In the genomic region with DNA sequence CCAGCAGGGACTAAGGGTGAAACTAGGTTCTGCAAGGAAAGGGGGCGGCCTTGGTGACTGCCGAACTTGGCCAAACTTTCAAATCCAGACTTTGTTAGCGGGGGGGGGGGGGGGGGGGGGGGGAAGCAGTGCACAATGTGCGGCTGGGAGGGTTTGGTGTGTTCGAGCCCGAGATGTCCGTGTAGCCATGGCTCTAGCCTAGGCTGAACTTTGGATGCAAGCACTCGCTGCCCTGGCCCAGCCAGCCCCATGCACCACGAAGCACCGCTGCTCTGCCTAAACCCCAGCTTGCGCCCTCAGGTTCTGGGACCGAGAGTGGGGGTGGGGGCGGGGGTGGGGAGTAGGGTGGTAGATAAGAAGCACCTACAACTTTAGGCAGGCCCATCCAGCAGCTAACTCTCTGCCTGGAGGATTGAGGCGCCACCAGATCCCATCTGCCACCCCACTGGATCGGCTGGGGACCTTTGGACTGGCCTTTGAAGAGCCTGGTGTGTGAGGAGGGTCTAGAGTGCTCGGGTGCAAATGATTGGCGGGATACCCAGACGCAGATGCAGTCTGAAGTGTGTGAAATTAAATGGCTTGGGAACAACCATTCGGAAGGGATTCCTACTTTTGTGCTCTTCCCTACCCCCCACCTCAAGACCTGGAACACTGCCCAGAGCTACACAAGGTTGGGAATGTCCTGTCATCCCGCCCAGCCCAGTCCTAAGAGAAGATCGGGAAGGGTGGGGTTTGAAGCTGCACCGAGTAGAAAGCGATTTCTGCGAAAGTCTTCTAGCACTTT, we compare ENCODE assay signal across 7 mouse cellular contexts. TPM values are rescaled to one million over a fixed set of nuclear protein-coding genes. Genes with fewer than 3 reads are reported as not detected.
DNase-seq lines count a peak whose midpoint lies in the region; ATAC-seq and TF ChIP-seq lines count a peak whose summit lies in the region.

No protein-coding gene starts in this region.

- no peak for TF ChIP-seq POLR2A in bone marrow, adult 2 months (IDR thresholded peaks at IDR 0.05; ENCODE audit: borderline replicate concordance, control insufficient read depth, low read depth, low read length)

- TF ChIP-seq CTCF in bone marrow, adult 2 months (IDR thresholded peaks at IDR 0.05; ENCODE audit: control insufficient read depth, insufficient read depth, low read length), result no peak
- TF ChIP-seq CTCF in liver, embryonic 14.5 days (IDR thresholded peaks at IDR 0.05; ENCODE audit: low read depth), result no peak

- DNase-seq in NIH3T3 (ENCODE audit: low read depth), result peak; percentile 28
- peak; percentile 39 for DNase-seq in gastrocnemius, postnatal 25 days
- peak; percentile 77 for DNase-seq in intestine, embryonic 14.5 days (ENCODE audit: low spot score)
- DNase-seq in liver, embryonic 14.5 days (ENCODE audit: low read depth in 3 of 3, low spot score in 3 of 3), result no peak
- DNase-seq in skeletal muscle tissue, adult 2 months (ENCODE audit: low read depth, low spot score), result peak; percentile 38
- no peak for DNase-seq in spleen, postnatal 10 days (ENCODE audit: low spot score in 2 of 2)

- H3K27ac ChIP-seq in bone marrow, adult 2 months (ENCODE audit: control insufficient read depth, insufficient read depth, low read depth, low read length, poor library complexity), result peak overlapping the region; percentile 95
- H3K27ac ChIP-seq in intestine, embryonic 14.5 days (ENCODE audit: low read depth), result peak overlapping the region; percentile 80
- no peak overlapping the region for H3K27ac ChIP-seq in liver, embryonic 14.5 days

- H3K9ac ChIP-seq in intestine, embryonic 14.5 days (ENCODE audit: low read length), result peak overlapping the region; percentile 81
- peak overlapping the region; percentile 47 for H3K9ac ChIP-seq in liver, embryonic 14.5 days (replicated peaks)

- H3K36me3 ChIP-seq in intestine, embryonic 14.5 days (ENCODE audit: control insufficient read depth, insufficient read depth, low read length), result no peaks in the 10 kb centered on the region
- H3K36me3 ChIP-seq in liver, embryonic 14.5 days (replicated peaks; ENCODE audit: control insufficient read depth, insufficient read depth, low read depth), result no peaks in the 10 kb centered on the region

- peak; percentile 69 for ATAC-seq in intestine, embryonic 14.5 days (replicated peaks; ENCODE audit: low FRiP score, low TSS enrichment, low read depth)
- ATAC-seq in liver, embryonic 14.5 days (ENCODE audit: insufficient read depth), result peak; percentile 53

- TF ChIP-seq EP300 in liver, embryonic 14.5 days (IDR thresholded peaks at IDR 0.05; ENCODE audit: low read depth), result no peak

- peak overlapping the region; percentile 97 for H3K4me3 ChIP-seq in bone marrow, adult 2 months (replicated peaks; ENCODE audit: control insufficient read depth, low read depth, low read length)
- H3K4me3 ChIP-seq in intestine, embryonic 14.5 days (ENCODE audit: low read depth, low read length), result peak overlapping the region; percentile 58
- H3K4me3 ChIP-seq in liver, embryonic 14.5 days (ENCODE audit: insufficient read depth in 1 of 2, low read depth in 2 of 2, low read length in 2 of 2), result peak overlapping the region; percentile 59 to 66

- whole genome bisulfite sequencing in bone marrow, adult 2 months, result 14% methylated on average over 23 of the region's 24 CpGs
- 3% methylated on average over 23 of the region's 24 CpGs for WGBS in intestine, embryonic 14.5 days
- WGBS in liver, embryonic 14.5 days (ENCODE audit: insufficient replicate concordance), result 2% methylated on average over 23 of the region's 24 CpGs

- 0 out of 2 replicates have a peak, but pooled peaks cover under 1% of the 10 kb centered on the region for H3K9me3 ChIP-seq in intestine, embryonic 14.5 days (ENCODE audit: control insufficient read depth, low read length)
- no peaks in the 10 kb centered on the region for H3K9me3 ChIP-seq in liver, embryonic 14.5 days (ENCODE audit: control insufficient read depth, low read length)

- peak overlapping the region; percentile 73 for H3K4me2 ChIP-seq in intestine, embryonic 14.5 days (ENCODE audit: low read length)
- H3K4me2 ChIP-seq in liver, embryonic 14.5 days (ENCODE audit: low read depth), result peak overlapping the region; percentile 55

- H3K4me1 ChIP-seq in bone marrow, adult 2 months (ENCODE audit: control insufficient read depth, insufficient read depth, low read length), result peaks cover 4% of the 10 kb centered on the region
- H3K4me1 ChIP-seq in intestine, embryonic 14.5 days (replicated peaks; ENCODE audit: control insufficient read depth, insufficient read depth, low read length), result peaks cover 52% of the 10 kb centered on the region
- H3K4me1 ChIP-seq in liver, embryonic 14.5 days (replicated peaks; ENCODE audit: control insufficient read depth in 2 of 2, insufficient read depth in 2 of 2, low read length in 1 of 2), result peaks cover 0 to 24% of the 10 kb centered on the region in 2 experiments; a peak in 2 of 4 replicates

- no peaks in the 10 kb centered on the region for H3K27me3 ChIP-seq in intestine, embryonic 14.5 days (replicated peaks; ENCODE audit: control insufficient read depth, insufficient read depth, low read length)
- H3K27me3 ChIP-seq in liver, embryonic 14.5 days (ENCODE audit: control insufficient read depth, insufficient read depth, low read length), result peaks cover 6% of the 10 kb centered on the region

RNA-seq across cellular contexts. Expression of gene Rin3, which starts 0.8 kb away (rescaled TPM):
- polyA plus RNA-seq in bone marrow, adult 2 months (2011; ENCODE audit: insufficient read depth, insufficient read length, low replicate concordance, missing spikeins), result 35.3 and 102 TPM in 2 replicates
- total RNA-seq in gastrocnemius, postnatal 25 days (2021), result 1 to 10 TPM; 6.0 to 8.1 TPM
- polyA plus RNA-seq in intestine, embryonic 14.5 days (2014; fragmentation: Nextera tagmentation; extraction: Ambion mirVana), result 13.4 and 14.6 TPM in 2 replicates
- polyA plus RNA-seq in liver, embryonic 14.5 days (2012; rRNA removed), result 3.1 and 3.2 TPM in 2 replicates
- 4.5 and 5.2 TPM in 2 replicates for polyA plus RNA-seq in liver, embryonic 14.5 days (2014; fragmentation: Nextera tagmentation; extraction: Ambion mirVana)

Comparison
In these comparisons a context has a peak if more than half of its experiments do, and no peak if none do; other contexts are left out.
1. DNase-seq: peak in NIH3T3 (single experiment), gastrocnemius, postnatal 25 days (single experiment), intestine, embryonic 14.5 days (single experiment) and skeletal muscle tissue, adult 2 months (single experiment); none in liver, embryonic 14.5 days (0 of 3) and spleen, postnatal 10 days (0 of 2).
2. Peak in every context shown above with its lines, with median percentiles within 50 percentile points of each other: H3K4me3 ChIP-seq.